Mouse (Mus musculus) heart, postnatal 0 days (tissue): ENCODE measurements around the gene Polr2h.

Experiments used
- CTCF ChIP-seq: IDR thresholded peaks from 2 replicates; pipeline ENCODE4 v1.5.1; 2016; ENCODE audit warnings: antibody characterized with exemption, control low read depth, low read depth
- EP300 ChIP-seq: IDR thresholded peaks from 2 replicates; pipeline ENCODE4 v1.6.1; 2016; ENCODE audit warnings: antibody characterized with exemption, low read depth

- TF ChIP-seq CTCF = no peak
- TF ChIP-seq EP300 = no peak
Observed at GRCm38 (mm10) chr16:20721808-20722207, 4.3 kb downstream of the Polr2h start.
